Comparison of ENCODE assay signal across 15 mouse cellular contexts in genomic region chr1:166311151-166311550, GRCm38 (mm10). TPM values are rescaled to one million over a fixed set of nuclear protein-coding genes. Genes with fewer than 3 reads are reported as not detected.
"Had no signal": no experiment of that assay in that cellular context is flagged by ENCODE, and none has a peak within 500 bp of the region (broad histone marks: within the 10 kb centered on the region; RNA-seq: fewer than 3 reads in every experiment).

No protein-coding gene starts in this region.

- DNase-seq: lung, adult 18-20 months; lung, embryonic 14.5 days; lung, postnatal 10 days; lung, postnatal 4 days; midbrain, embryonic 14.5 days; retina, postnatal 1 day; right cerebral cortex, adult 18-20 months; right cerebral cortex, postnatal 25 days; right cerebral cortex, postnatal 4 days; spleen, adult 18-20 months; thymus, adult 2 months; thymus, postnatal 25 days; thymus, postnatal 4 days had no signal

RNA-seq across cellular contexts. Expression of gene Ildr2, which starts 57.2 kb away (rescaled TPM):
- total RNA-seq: megakaryocyte, adult 5-6 weeks; megakaryocyte-erythroid progenitor cell, adult 5-6 weeks had no signal
